Mouse (Mus musculus): ENCODE data around the gene Eml4. TPM values are rescaled to one million over a fixed set of nuclear protein-coding genes. Genes with fewer than 3 reads are reported as not detected.

Gene Eml4
- polyA plus RNA-seq, 1 experiment from 2014 or later, result 49.3 TPM

DNA sequence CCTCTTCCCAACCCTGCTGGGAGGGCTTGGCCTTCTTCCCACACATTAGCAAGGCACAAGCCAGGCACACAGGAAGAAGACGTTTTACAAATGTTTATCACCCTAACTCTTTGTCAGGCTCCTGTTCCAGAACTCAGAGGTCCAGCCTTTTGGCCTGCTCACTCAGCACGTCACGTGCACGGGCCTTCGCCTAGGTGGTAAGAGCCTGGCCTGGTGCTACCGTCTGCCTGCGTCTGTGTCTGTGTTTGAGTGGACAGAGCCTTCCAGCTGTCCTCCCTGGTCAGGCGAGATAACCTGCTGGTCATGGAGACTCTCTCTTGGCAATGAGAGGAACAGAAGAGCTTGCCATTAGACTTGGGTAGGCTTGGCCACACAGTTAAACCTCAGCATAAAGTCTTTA, 100.6 kb downstream of the Eml4 start:
- H3K4me3 ChIP-seq (ENCODE audit: low read depth, low read length), result no peak overlapping the region
- H3K9me3 ChIP-seq (ENCODE audit: control insufficient read depth, low read length), result no peaks in the 10 kb centered on the region
- H3K36me3 ChIP-seq (ENCODE audit: control insufficient read depth, insufficient read depth, low read length), result peaks cover 2% of the 10 kb centered on the region; the same call in 1 of the 2 replicates
- DNase-seq (ENCODE audit: low spot score), result no peak
- no peak for ATAC-seq (replicated peaks; ENCODE audit: low FRiP score)
- no peaks in the 10 kb centered on the region for H3K4me1 ChIP-seq (replicated peaks; ENCODE audit: control insufficient read depth, insufficient read depth, low read length)
- H3K27me3 ChIP-seq (ENCODE audit: control insufficient read depth, insufficient read depth, low read length), result no peaks in the 10 kb centered on the region
- H3K27ac ChIP-seq (ENCODE audit: low read depth, low read length), result no peak overlapping the region
- H3K4me2 ChIP-seq (ENCODE audit: low read depth, low read length, severe bottlenecking), result no peak overlapping the region
- 95% methylated on average over 8 of the region's 8 CpGs for WGBS
- H3K9ac ChIP-seq (ENCODE audit: low read length), result no peak overlapping the region

DNA sequence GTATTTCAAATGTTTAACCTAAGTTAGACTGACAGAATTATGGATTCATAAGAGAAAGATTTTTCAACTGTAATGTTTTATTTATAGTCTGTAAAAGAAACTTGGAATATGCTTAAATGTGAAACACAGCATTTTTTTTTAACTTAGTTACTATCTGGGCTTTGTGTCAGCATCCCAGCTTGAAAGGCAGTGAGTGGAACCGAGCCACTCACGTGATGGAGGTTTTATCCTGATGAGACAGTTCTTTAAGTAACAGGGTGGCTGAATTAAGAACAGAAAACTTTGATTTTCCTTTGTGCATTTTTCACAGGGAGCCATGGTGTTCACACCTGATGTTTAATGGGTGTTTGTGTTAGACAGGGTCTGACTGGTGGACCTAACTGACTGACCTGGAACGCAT, 101.1 kb downstream of the Eml4 start:
- ATAC-seq (replicated peaks; ENCODE audit: low FRiP score), result no peak
- no peak overlapping the region for H3K4me2 ChIP-seq (ENCODE audit: low read depth, low read length, severe bottlenecking)
- 94% methylated on average over 3 of the region's 3 CpGs for WGBS

DNA sequence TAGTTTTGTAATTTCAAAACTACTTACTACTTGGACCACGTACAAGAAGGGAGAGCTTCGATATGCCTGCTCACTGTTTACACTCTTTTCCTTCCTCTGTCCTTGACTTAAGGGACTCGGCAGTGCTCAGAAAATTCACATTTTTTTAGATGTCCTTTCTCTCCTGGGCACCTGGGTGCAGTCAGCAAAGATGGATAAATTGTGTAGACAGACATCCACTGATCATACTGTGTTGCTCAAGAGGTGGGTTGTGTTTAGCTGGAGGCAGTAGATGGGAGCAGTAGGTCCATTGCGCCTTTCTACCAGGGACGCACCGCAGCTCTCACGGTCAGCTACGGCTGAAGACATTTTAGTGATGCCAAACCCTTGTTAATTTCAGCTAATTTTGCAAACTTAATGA, 101.7 kb downstream of the Eml4 start:
- DNase-seq (ENCODE audit: low spot score) (no peak), ATAC-seq (replicated peaks; ENCODE audit: low FRiP score) (no peak)
- no peak overlapping the region for H3K4me3 ChIP-seq (ENCODE audit: low read depth, low read length)
- peaks cover 2% of the 10 kb centered on the region; the same call in 1 of the 2 replicates for H3K36me3 ChIP-seq (ENCODE audit: control insufficient read depth, insufficient read depth, low read length)
- no peak overlapping the region for H3K9ac ChIP-seq (ENCODE audit: low read length)
- H3K4me2 ChIP-seq (ENCODE audit: low read depth, low read length, severe bottlenecking), result no peak overlapping the region
- H3K27me3 ChIP-seq (ENCODE audit: control insufficient read depth, insufficient read depth, low read length), result no peaks in the 10 kb centered on the region
- H3K27ac ChIP-seq (ENCODE audit: low read depth, low read length), result no peak overlapping the region
- no peaks in the 10 kb centered on the region for H3K4me1 ChIP-seq (replicated peaks; ENCODE audit: control insufficient read depth, insufficient read depth, low read length)
- WGBS, result 89% methylated on average over 8 of the region's 8 CpGs
- H3K9me3 ChIP-seq (ENCODE audit: control insufficient read depth, low read length), result no peaks in the 10 kb centered on the region

More for the DNA sequence above, 101.1 kb downstream of the Eml4 start:
- H3K4me3 ChIP-seq (ENCODE audit: low read depth, low read length), result no peak overlapping the region
- H3K27me3 ChIP-seq (ENCODE audit: control insufficient read depth, insufficient read depth, low read length), result no peaks in the 10 kb centered on the region
- H3K4me1 ChIP-seq (replicated peaks; ENCODE audit: control insufficient read depth, insufficient read depth, low read length), result no peaks in the 10 kb centered on the region
- peaks cover 2% of the 10 kb centered on the region; the same call in 1 of the 2 replicates for H3K36me3 ChIP-seq (ENCODE audit: control insufficient read depth, insufficient read depth, low read length)
- H3K9me3 ChIP-seq (ENCODE audit: control insufficient read depth, low read length), result no peaks in the 10 kb centered on the region
- no peak for DNase-seq (ENCODE audit: low spot score)
- no peak overlapping the region for H3K27ac ChIP-seq (ENCODE audit: low read depth, low read length)
- H3K9ac ChIP-seq (ENCODE audit: low read length), result no peak overlapping the region

DNA sequence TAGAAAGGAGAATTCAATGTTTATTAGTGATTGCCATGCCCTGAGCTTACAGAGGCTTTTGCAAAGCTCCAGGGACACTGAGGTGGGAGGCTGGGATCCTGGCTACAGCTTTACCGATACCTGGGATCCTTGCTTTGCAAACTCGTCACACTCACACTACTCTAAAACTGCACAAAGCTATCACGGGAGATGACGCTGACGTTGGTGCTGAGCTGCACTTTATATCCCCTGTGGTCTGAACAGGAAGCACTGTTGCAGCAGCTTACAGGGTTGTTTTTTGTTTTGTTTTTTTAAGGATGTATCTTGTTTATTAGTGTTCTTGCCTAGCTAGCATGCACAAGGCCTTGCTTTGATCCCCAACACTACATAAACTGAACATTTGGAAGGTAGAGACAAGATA, 102.9 kb downstream of the Eml4 start:
- ATAC-seq (replicated peaks; ENCODE audit: low FRiP score), result no peak
- 91% methylated on average over 5 of the region's 5 CpGs for WGBS
- Histone ChIP-seq H3K9me3 (ENCODE audit: control insufficient read depth, low read length) (no peaks in the 10 kb centered on the region), H3K27ac (ENCODE audit: low read depth, low read length) (no peak overlapping the region), H3K4me1 (replicated peaks; ENCODE audit: control insufficient read depth, insufficient read depth, low read length) (no peaks in the 10 kb centered on the region), H3K4me2 (ENCODE audit: low read depth, low read length, severe bottlenecking) (no peak overlapping the region), H3K36me3 (ENCODE audit: control insufficient read depth, insufficient read depth, low read length) (peaks cover 2% of the 10 kb centered on the region; the same call in 1 of the 2 replicates), H3K4me3 (ENCODE audit: low read depth, low read length) (no peak overlapping the region), H3K27me3 (ENCODE audit: control insufficient read depth, insufficient read depth, low read length) (no peaks in the 10 kb centered on the region), H3K9ac (ENCODE audit: low read length) (no peak overlapping the region)
- DNase-seq (ENCODE audit: low spot score), result no peak

DNA sequence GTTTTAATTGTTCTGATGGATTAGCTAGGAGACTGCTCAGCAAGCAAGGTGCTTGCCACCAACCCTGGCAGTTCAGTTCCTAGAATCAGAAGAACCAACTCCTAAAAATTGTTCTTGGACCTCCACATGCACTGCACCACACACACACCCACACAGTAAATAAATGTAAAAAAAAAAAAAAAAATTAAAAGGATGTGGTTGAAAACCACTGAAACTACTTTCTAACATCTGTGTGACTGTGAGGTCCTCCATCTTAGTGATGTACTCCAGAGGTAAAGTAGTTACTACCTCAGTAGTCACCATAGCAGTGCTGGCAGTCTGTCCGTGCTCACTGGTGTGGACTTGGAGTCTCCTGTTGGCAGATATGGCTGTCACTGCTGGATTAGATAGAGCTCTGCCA, 106.5 kb downstream of the Eml4 start:
- 86% methylated on average over 1 of the region's 1 CpGs for WGBS
- ATAC-seq (replicated peaks; ENCODE audit: low FRiP score) (no peak), DNase-seq (ENCODE audit: low spot score) (no peak)
- H3K4me3 ChIP-seq (ENCODE audit: low read depth, low read length), result no peak overlapping the region
- no peaks in the 10 kb centered on the region; the same call in 1 of the 2 replicates for H3K36me3 ChIP-seq (ENCODE audit: control insufficient read depth, insufficient read depth, low read length)
- H3K27ac ChIP-seq (ENCODE audit: low read depth, low read length), result no peak overlapping the region
- H3K9me3 ChIP-seq (ENCODE audit: control insufficient read depth, low read length), result no peaks in the 10 kb centered on the region
- H3K4me2 ChIP-seq (ENCODE audit: low read depth, low read length, severe bottlenecking), result no peak overlapping the region
- H3K9ac ChIP-seq (ENCODE audit: low read length), result no peak overlapping the region
- H3K27me3 ChIP-seq (ENCODE audit: control insufficient read depth, insufficient read depth, low read length), result no peaks in the 10 kb centered on the region
- H3K4me1 ChIP-seq (replicated peaks; ENCODE audit: control insufficient read depth, insufficient read depth, low read length), result no peaks in the 10 kb centered on the region

DNA sequence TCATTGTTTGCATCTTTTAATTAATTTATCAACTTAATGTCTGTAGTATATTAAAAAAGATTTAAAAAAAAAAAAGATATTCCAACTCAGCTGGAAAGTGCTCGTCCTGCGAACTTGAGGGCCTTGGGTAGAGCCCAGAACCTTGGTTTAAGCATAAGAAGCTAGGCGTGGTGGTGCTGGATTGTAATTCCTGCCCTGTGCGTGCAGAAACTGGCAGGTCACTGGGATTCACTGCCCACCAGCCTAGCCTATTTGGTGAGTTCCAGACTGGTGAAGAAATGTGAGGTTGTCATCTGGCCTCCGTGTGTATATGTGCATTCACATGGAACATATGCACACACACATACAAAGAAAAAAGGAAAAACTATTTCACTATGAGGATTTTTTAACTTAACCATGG, 115.2 kb downstream of the Eml4 start:
- 87% methylated on average over 5 of the region's 5 CpGs for WGBS
- DNase-seq (ENCODE audit: low spot score), result no peak
- H3K27me3 ChIP-seq (ENCODE audit: control insufficient read depth, insufficient read depth, low read length), result no peaks in the 10 kb centered on the region
- H3K27ac ChIP-seq (ENCODE audit: low read depth, low read length), result no peak overlapping the region
- no peaks in the 10 kb centered on the region for H3K36me3 ChIP-seq (ENCODE audit: control insufficient read depth, insufficient read depth, low read length)
- H3K4me3 ChIP-seq (ENCODE audit: low read depth, low read length), result no peak overlapping the region
- no peak for ATAC-seq (replicated peaks; ENCODE audit: low FRiP score)
- no peak overlapping the region for H3K9ac ChIP-seq (ENCODE audit: low read length)
- H3K9me3 ChIP-seq (ENCODE audit: control insufficient read depth, low read length), result no peaks in the 10 kb centered on the region
- no peak overlapping the region for H3K4me2 ChIP-seq (ENCODE audit: low read depth, low read length, severe bottlenecking)
- no peaks in the 10 kb centered on the region for H3K4me1 ChIP-seq (replicated peaks; ENCODE audit: control insufficient read depth, insufficient read depth, low read length)

DNA sequence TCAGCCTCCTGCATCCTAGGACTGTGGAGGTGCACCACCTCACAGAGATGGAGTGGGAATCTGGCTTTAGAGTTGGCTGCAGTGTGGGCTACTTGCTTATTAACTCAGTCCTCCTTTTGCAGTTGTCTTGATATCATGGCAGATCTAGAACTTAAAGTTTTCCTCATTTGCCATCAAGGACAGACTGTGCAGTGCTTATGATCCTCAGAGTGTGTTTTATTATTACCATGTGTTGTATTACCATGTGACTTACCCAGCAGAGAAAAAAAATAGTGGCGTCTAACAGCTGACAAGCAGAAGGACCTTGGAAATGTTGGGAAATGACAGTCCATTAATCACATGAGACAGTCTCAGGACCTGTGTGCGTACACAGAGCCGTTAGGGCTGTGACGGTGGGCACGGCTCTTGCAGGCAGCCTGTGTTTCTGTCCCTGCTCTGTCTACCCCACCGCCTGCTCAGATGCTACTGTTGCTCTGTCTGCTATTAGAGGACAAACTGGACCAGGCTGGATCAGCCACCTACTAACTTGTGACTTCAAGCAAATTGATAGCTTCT, 116.0 kb downstream of the Eml4 start:
- ATAC-seq (replicated peaks; ENCODE audit: low FRiP score), result no peak
- no peaks in the 10 kb centered on the region for H3K36me3 ChIP-seq (ENCODE audit: control insufficient read depth, insufficient read depth, low read length)
- 89% methylated on average over 6 of the region's 6 CpGs for WGBS

DNA sequence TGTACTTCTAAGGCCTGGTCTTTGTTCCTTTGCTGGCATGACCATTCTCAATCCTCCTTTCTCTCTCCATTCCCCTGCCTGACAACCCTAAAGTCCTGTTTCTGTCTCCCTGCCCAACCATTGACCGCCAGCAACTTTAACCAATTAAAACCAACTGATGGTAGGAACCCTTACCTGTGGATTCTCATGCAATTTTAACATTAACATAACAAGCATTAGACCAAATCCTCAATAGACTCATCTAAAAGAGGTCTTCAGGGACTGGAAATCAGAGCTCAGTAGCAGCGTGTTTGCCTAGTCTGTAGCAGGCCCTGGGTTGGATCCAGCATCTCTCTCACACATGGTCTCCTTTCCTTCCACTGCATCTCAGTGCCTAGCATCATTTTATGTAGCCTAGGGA, 118.9 kb downstream of the Eml4 start:
- H3K4me1 ChIP-seq (replicated peaks; ENCODE audit: control insufficient read depth, insufficient read depth, low read length), result no peaks in the 10 kb centered on the region
- H3K9ac ChIP-seq (ENCODE audit: low read length), result no peak overlapping the region
- peaks cover 8% of the 10 kb centered on the region; the same call in 1 of the 2 replicates for H3K36me3 ChIP-seq (ENCODE audit: control insufficient read depth, insufficient read depth, low read length)
- WGBS, result 98% methylated on average over 2 of the region's 2 CpGs
- no peak overlapping the region for H3K4me3 ChIP-seq (ENCODE audit: low read depth, low read length)
- H3K27ac ChIP-seq (ENCODE audit: low read depth, low read length), result no peak overlapping the region
- ATAC-seq (replicated peaks; ENCODE audit: low FRiP score) (no peak), DNase-seq (ENCODE audit: low spot score) (no peak)
- no peaks in the 10 kb centered on the region for H3K9me3 ChIP-seq (ENCODE audit: control insufficient read depth, low read length)
- no peaks in the 10 kb centered on the region for H3K27me3 ChIP-seq (ENCODE audit: control insufficient read depth, insufficient read depth, low read length)
- H3K4me2 ChIP-seq (ENCODE audit: low read depth, low read length, severe bottlenecking), result no peak overlapping the region

More for the DNA sequence above, 116.0 kb downstream of the Eml4 start:
- H3K27ac ChIP-seq (ENCODE audit: low read depth, low read length), result no peak overlapping the region
- H3K9ac ChIP-seq (ENCODE audit: low read length), result no peak overlapping the region
- no peaks in the 10 kb centered on the region for H3K9me3 ChIP-seq (ENCODE audit: control insufficient read depth, low read length)
- H3K27me3 ChIP-seq (ENCODE audit: control insufficient read depth, insufficient read depth, low read length), result no peaks in the 10 kb centered on the region
- no peak for DNase-seq (ENCODE audit: low spot score)
- H3K4me3 ChIP-seq (ENCODE audit: low read depth, low read length), result no peak overlapping the region
- no peaks in the 10 kb centered on the region for H3K4me1 ChIP-seq (replicated peaks; ENCODE audit: control insufficient read depth, insufficient read depth, low read length)
- no peak overlapping the region for H3K4me2 ChIP-seq (ENCODE audit: low read depth, low read length, severe bottlenecking)

DNA sequence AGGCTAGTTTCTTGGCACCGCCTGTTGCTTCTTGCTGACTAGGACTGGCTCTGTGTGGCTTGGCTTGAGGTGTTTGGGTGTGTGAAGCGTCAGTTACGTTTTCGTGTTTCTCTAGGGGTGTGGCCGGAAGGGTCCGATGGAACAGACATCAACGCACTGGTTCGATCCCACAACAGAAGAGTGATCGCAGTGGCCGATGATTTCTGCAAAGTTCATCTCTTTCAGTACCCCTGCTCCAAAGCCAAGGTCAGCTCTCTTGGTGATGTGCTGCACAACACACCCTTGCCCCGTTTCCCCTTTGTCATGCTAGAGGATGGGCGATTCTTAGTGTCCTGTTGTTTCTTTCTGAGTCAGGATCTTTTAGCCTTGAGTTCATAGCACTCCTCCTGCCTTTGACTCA, 126.4 kb downstream of the Eml4 start:
- ATAC-seq (replicated peaks; ENCODE audit: low FRiP score) (no peak), DNase-seq (ENCODE audit: low spot score) (no peak)
- Histone ChIP-seq H3K4me1 (replicated peaks; ENCODE audit: control insufficient read depth, insufficient read depth, low read length) (no peaks in the 10 kb centered on the region), H3K9ac (ENCODE audit: low read length) (no peak overlapping the region), H3K36me3 (ENCODE audit: control insufficient read depth, insufficient read depth, low read length) (peaks cover 11% of the 10 kb centered on the region; the same call in 1 of the 2 replicates), H3K9me3 (ENCODE audit: control insufficient read depth, low read length) (no peaks in the 10 kb centered on the region), H3K4me2 (ENCODE audit: low read depth, low read length, severe bottlenecking) (no peak overlapping the region), H3K4me3 (ENCODE audit: low read depth, low read length) (no peak overlapping the region), H3K27ac (ENCODE audit: low read depth, low read length) (no peak overlapping the region), H3K27me3 (ENCODE audit: control insufficient read depth, insufficient read depth, low read length) (no peaks in the 10 kb centered on the region)
- 97% methylated on average over 12 of the region's 12 CpGs for WGBS

Measured in forebrain, embryonic 11.5 days (tissue).